ENCODE assay signal across 8 mouse cellular contexts in the genomic region with DNA sequence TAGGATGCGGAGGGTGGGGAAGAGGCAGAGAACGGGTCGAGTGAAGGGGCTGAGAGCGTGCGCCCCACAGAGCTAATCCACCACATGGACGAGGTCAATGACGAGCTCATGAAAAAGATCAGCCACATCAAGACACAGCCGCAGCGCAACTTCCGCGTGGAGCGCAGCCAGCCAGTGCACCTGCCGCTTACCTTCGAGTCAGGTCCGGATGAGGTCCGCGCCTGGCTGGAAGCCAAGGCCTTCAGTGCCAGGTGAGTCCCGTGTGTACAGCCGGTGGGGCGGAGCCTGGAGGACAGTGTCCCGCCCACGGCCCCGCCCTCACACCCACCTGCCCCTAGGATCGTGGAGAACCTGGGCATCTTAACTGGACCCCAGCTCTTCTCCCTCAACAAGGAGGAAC. TPM values are rescaled to one million over a fixed set of nuclear protein-coding genes. Genes with fewer than 3 reads are reported as not detected.
DNase-seq lines count a peak whose midpoint lies in the region; ATAC-seq and TF ChIP-seq lines count a peak whose summit lies in the region.

No protein-coding gene starts in this region.

- H3K4me2 ChIP-seq in kidney, embryonic 15.5 days: peak overlapping the region; percentile 36

- 11% methylated on average over 24 of the region's 24 CpGs for WGBS in cerebellum, adult 2 months
- 11% methylated on average over 24 of the region's 24 CpGs for WGBS in kidney, embryonic 15.5 days

- H3K9me3 ChIP-seq in kidney, embryonic 15.5 days (replicated peaks): no peaks in the 10 kb centered on the region

- peak; percentile 41 for DNase-seq in left cerebral cortex, postnatal 4 days
- no peak for DNase-seq in left cerebral cortex, adult 2 months (ENCODE audit: extremely low spot score in 1 of 2, low spot score in 2 of 2)
- peak; percentile 75 to 80 for DNase-seq in cerebellum, adult 2 months
- peak; percentile 68 for DNase-seq in naive thymus-derived CD4-positive, alpha-beta T cell, adult 2 months (ENCODE audit: low read depth)
- no peak for DNase-seq in urinary bladder, postnatal 25 days (ENCODE audit: low spot score)
- DNase-seq in left cerebral cortex, adult 9 months (ENCODE audit: low spot score in 2 of 2): no peak

- H3K4me3 ChIP-seq in left cerebral cortex, adult 2 months: no peak overlapping the region
- peak overlapping the region; percentile 37 for H3K4me3 ChIP-seq in cerebellum, adult 2 months (replicated peaks; ENCODE audit: insufficient read depth, low read depth, low read length)
- H3K4me3 ChIP-seq in kidney, embryonic 15.5 days (replicated peaks): no peak overlapping the region

- H3K27ac ChIP-seq in left cerebral cortex, adult 2 months: no peak overlapping the region
- H3K27ac ChIP-seq in cerebellum, adult 2 months (ENCODE audit: insufficient read depth, low read length): no peak overlapping the region
- H3K27ac ChIP-seq in kidney, embryonic 15.5 days: peak overlapping the region; percentile 54; the same call in 1 of the 2 replicates

- no peak for TF ChIP-seq CTCF in left cerebral cortex, adult 2 months (IDR thresholded peaks at IDR 0.05)
- no peak for TF ChIP-seq CTCF in cerebellum, adult 2 months (IDR thresholded peaks at IDR 0.05; ENCODE audit: borderline replicate concordance, insufficient read depth, low read depth, low read length)

- no peak; the same call in 1 of the 2 replicates for ATAC-seq in kidney, embryonic 15.5 days (replicated peaks; ENCODE audit: low FRiP score)
- ATAC-seq in megakaryocyte progenitor cell, adult 5-6 weeks (replicated peaks; ENCODE audit: poor library complexity): no peak

- intact Hi-C loops in left cerebral cortex, postnatal 4 days (cut with DNase I): loop anchor here (10.0 kb wide), 1 partner anchor 97 kb away; a partner anchor contains a TSS
- intact Hi-C loops in left cerebral cortex, adult 2 months (cut with DNase I): loop anchor here (5.0 kb wide), 2 partner anchors 79 to 94 kb away; a partner anchor contains a TSS

- no peak overlapping the region for H3K9ac ChIP-seq in kidney, embryonic 15.5 days

- TF ChIP-seq POLR2A in cerebellum, adult 2 months (IDR thresholded peaks at IDR 0.05; ENCODE audit: borderline replicate concordance, insufficient read depth, low read length): no peak

- no peaks in the 10 kb centered on the region for H3K27me3 ChIP-seq in cerebellum, adult 2 months (ENCODE audit: control insufficient read depth, insufficient read depth, low read length)
- peaks cover 42% of the 10 kb centered on the region for H3K27me3 ChIP-seq in kidney, embryonic 15.5 days

- H3K4me1 ChIP-seq in cerebellum, adult 2 months (ENCODE audit: control insufficient read depth, insufficient read depth, low read length): peaks cover 9% of the 10 kb centered on the region
- peaks cover 8% of the 10 kb centered on the region; the same call in 1 of the 2 replicates for H3K4me1 ChIP-seq in kidney, embryonic 15.5 days

- no peaks in the 10 kb centered on the region for H3K36me3 ChIP-seq in kidney, embryonic 15.5 days

RNA-seq across cellular contexts. Expression of a gene that starts 22.8 kb away (rescaled TPM):
- under 1 TPM; 0.86 to 0.97 TPM for total RNA-seq in left cerebral cortex, postnatal 4 days (2021)
- 1 to 10 TPM; 3.6 to 5.3 TPM for total RNA-seq in left cerebral cortex, adult 2 months (2021)
- polyA plus RNA-seq in cerebellum, adult 2 months (2012; rRNA removed): 77.3 and 90.4 TPM in 2 replicates
- 33.1 and 39.6 TPM in 2 replicates for polyA plus RNA-seq in kidney, embryonic 15.5 days (2015; fragmentation: Nextera tagmentation; extraction: Ambion mirVana)
- total RNA-seq in megakaryocyte progenitor cell, adult 5-6 weeks (2015): 0.67 TPM in 1 of 2 replicates, not detected in the other
- total RNA-seq in megakaryocyte progenitor cell, adult 5-6 weeks (2017): not detected in 2 replicates

RNA-seq across cellular contexts. Expression of a gene that starts 30.5 kb away (rescaled TPM):
- total RNA-seq in left cerebral cortex, postnatal 4 days (2021): 100 to 1,000 TPM; 146 to 152 TPM
- 10 to 100 TPM; 87.5 to 90.9 TPM for total RNA-seq in left cerebral cortex, adult 2 months (2021)
- 222 and 232 TPM in 2 replicates for polyA plus RNA-seq in cerebellum, adult 2 months (2012; rRNA removed)
- 340 and 353 TPM in 2 replicates for polyA plus RNA-seq in kidney, embryonic 15.5 days (2015; fragmentation: Nextera tagmentation; extraction: Ambion mirVana)
- total RNA-seq in megakaryocyte progenitor cell, adult 5-6 weeks (2015): 103 and 117 TPM in 2 replicates
- total RNA-seq in megakaryocyte progenitor cell, adult 5-6 weeks (2017): 508 and 513 TPM in 2 replicates

RNA-seq across cellular contexts. Expression of a gene that starts 34.0 kb away (rescaled TPM):
- 10 to 100 TPM; 21.1 to 21.9 TPM for total RNA-seq in left cerebral cortex, postnatal 4 days (2021)
- total RNA-seq in left cerebral cortex, adult 2 months (2021): 10 to 100 TPM; 33.3 to 34.9 TPM
- polyA plus RNA-seq in cerebellum, adult 2 months (2012; rRNA removed): 66.7 and 68.3 TPM in 2 replicates
- polyA plus RNA-seq in kidney, embryonic 15.5 days (2015; fragmentation: Nextera tagmentation; extraction: Ambion mirVana): 52.8 and 54.4 TPM in 2 replicates
- 11.1 and 11.7 TPM in 2 replicates for total RNA-seq in megakaryocyte progenitor cell, adult 5-6 weeks (2015)
- total RNA-seq in megakaryocyte progenitor cell, adult 5-6 weeks (2017): 9.1 and 9.2 TPM in 2 replicates

RNA-seq across cellular contexts. Expression of a gene that starts 34.0 kb away (rescaled TPM):
- 100 to 1,000 TPM; 246 to 267 TPM for total RNA-seq in left cerebral cortex, postnatal 4 days (2021)
- total RNA-seq in left cerebral cortex, adult 2 months (2021): 10 to 100 TPM; 63.1 to 63.8 TPM
- polyA plus RNA-seq in cerebellum, adult 2 months (2012; rRNA removed): 47.5 and 49.3 TPM in 2 replicates
- polyA plus RNA-seq in kidney, embryonic 15.5 days (2015; fragmentation: Nextera tagmentation; extraction: Ambion mirVana): 68.2 and 81.1 TPM in 2 replicates
- 33.6 and 33.7 TPM in 2 replicates for total RNA-seq in megakaryocyte progenitor cell, adult 5-6 weeks (2015)
- total RNA-seq in megakaryocyte progenitor cell, adult 5-6 weeks (2017): 19.8 and 23.0 TPM in 2 replicates

RNA-seq across cellular contexts. Expression of a gene that starts 52.4 kb away (rescaled TPM):
- total RNA-seq in left cerebral cortex, postnatal 4 days (2021): 10 to 100 TPM; 43.1 to 44.6 TPM
- 10 to 100 TPM; 38.9 to 46.5 TPM for total RNA-seq in left cerebral cortex, adult 2 months (2021)
- 48.1 and 49.2 TPM in 2 replicates for polyA plus RNA-seq in cerebellum, adult 2 months (2012; rRNA removed)
- 61.5 and 61.8 TPM in 2 replicates for polyA plus RNA-seq in kidney, embryonic 15.5 days (2015; fragmentation: Nextera tagmentation; extraction: Ambion mirVana)
- total RNA-seq in megakaryocyte progenitor cell, adult 5-6 weeks (2015): 21.9 and 25.9 TPM in 2 replicates
- total RNA-seq in megakaryocyte progenitor cell, adult 5-6 weeks (2017): 13.5 and 16.3 TPM in 2 replicates

Comparison
In these comparisons a context has a peak if more than half of its experiments do, and no peak if none do; other contexts are left out.
1. DNase-seq: peak in left cerebral cortex, postnatal 4 days (single experiment), cerebellum, adult 2 months (2 of 2) and naive thymus-derived CD4-positive, alpha-beta T cell, adult 2 months (single experiment); none in left cerebral cortex, adult 2 months (0 of 2), urinary bladder, postnatal 25 days (single experiment) and left cerebral cortex, adult 9 months (0 of 2).